Mouse (Mus musculus): ENCODE results near the gene Med28.
A peak's percentile ranks its signal among the peaks of the same experiment; 100 is the strongest.

Med28 gene

DNA sequence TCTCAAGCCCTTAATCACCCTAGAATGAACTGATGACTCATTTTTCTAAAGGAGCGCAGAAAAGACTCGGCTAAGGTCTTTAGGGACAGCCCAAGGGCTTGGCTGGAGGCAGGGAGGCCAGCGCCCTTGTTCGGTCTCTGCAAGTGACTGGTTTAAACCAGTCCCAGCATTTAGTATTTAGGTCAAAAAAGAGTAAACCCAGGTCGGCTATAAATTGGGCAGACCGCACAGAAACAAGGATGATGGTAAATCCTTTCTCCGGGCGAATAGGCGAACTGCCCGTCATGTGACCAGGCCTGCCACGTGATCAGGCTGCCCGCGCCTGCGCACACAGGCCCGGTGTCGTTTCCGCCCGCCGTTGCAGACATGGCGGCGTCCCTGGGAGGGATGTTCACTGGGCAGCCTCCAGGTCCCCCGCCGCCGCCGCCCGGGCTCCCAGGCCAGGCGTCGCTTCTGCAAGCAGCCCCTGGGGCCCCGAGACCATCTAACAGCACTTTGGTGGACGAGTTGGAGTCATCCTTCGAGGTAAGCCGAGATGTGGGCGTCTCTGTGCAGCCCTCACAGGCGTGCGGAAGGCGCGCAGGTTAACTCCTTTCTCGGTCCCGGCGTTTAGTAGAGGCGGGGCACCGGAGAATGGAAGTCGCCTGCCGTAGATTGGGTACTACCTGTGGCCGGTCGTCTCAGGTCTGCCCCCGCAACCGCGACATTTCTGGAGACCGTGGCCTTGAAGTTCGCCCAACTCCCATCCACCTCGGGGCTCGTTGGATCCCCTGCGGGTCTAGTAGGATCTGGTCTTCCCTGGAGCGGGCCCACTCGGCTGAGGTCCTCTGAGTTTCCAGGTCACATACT is at the start of gene Med28:
Med28 (plus strand) TSS at position 270 of the 849 bp plus-strand sequence.
- DNase-seq: peak; percentile 95 to 97

DNA sequence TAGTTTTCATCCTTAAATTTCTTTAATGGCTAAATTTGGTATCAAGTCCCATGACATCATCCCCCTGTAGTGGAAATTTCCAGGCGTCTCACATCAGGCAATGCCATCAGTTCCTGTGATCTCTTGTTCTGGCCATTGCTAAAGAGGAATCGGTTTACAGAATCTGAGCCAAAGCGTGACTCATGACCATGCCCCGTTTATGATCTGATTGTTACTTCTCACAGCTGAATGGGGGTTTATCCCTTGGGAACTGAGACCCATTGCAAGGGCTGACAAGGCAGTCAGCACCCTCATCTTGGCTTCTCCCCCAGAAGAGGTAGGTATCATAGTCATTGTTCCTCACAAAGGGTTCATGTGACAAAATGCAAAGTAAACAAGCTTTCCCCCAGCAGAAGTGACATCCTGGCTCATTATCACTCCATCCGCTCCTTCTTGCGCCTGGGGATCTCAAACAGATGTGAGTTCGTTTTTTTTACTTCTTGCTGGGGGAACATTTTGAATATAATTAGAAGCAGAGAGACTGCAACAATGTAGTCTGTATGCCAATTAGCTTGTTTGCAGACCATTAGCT is 47.1 kb upstream of the Med28 start:
- DNase-seq: no peak

DNA sequence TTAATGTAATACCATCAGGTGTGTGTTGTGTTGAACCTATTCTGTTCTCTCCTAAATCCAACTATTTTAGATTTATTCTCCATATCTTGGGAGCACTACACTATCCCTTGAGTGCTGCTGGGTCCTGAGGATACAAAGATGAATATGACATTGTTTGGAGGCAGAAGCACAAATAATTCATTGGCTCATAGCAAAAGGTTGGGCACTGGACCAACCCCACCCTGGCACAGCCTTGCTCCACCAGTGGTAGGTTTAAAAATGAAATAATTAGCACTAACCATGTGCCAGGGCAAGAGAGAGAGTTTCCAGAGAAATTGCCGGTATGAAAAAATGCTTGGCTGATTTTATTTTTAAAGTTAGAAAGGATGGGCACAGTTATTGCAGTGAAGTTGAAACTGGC is 46.5 kb upstream of the Med28 start:
- DNase-seq: no peak

DNA sequence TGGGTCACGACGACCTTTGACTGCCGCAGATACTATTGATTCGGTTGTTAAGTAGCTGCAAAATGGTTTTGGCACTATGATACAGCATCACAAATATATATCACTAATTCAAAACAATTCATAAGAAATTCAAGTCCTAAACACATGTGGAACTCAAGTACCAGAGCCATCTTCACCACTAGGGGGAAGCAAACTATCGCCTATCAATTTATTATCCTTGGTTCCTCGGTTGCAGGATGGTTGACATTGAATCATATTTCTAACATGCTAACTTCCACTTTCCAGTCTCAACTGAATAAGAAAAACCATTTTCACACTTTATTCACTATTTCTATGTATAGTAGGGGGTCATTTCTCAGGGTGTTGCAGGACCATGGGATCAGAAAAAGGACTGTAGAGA is 45.8 kb upstream of the Med28 start:
- peak in 1 of 2 experiments; percentile 61 for DNase-seq

DNA sequence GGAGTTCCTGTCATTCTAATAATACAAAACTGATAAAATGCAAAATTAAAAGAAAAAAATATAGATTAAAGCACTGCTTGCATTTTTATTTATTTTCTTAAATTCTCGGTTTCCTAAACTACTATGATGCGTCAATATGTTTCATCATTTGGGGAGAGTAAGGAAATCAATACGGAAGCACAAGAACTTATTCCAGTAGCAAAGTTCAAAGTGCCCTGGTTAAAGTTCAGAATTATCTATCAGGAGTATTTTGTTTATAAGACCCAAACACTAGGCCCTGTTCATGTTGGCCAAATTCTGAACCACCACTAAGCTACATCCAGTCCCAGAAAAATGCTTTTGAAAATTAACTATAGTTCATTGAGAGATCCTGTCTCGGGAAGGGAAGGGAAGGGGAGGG is 45.3 kb upstream of the Med28 start:
- DNase-seq: no peak

DNA sequence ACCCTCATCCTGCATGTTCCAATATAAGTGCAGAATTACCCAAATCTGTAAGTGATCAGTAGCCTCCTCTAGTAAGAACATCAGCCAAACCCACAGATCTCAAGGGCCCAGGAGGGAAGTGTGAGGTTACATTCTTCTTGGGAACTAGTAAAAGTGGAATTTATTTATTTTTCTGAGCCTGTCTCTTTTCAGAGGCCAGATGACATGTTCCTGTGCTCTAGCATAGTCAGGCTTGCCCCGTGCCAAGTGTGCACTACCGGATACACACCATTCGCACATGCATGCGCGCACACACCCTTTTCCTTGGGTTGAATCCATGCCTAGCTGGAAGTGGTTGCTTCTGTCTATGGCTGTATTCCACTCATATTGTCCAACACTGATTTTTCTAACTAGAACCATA is 44.3 kb upstream of the Med28 start:
- no peak for DNase-seq

DNA sequence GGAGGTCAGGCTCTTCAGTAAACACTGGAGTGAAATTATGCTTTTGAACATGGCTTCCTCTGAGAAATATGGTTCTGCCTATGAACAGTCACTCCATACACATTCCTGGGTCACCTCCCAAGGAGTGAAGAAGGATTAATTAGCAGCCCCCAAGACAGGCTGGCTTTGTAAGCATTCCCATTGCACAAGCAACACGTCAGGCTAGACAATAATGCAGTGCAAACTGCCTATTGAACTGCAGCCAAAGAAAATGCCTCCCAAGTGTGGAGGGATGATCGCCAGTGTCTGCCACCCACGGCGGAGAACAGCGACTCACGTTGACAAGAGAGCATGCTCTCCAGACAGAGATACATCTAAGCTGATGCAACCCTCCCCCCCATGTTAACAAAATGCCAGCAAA is 43.7 kb upstream of the Med28 start:
- DNase-seq: peak in 1 of 2 experiments; percentile 19

DNA sequence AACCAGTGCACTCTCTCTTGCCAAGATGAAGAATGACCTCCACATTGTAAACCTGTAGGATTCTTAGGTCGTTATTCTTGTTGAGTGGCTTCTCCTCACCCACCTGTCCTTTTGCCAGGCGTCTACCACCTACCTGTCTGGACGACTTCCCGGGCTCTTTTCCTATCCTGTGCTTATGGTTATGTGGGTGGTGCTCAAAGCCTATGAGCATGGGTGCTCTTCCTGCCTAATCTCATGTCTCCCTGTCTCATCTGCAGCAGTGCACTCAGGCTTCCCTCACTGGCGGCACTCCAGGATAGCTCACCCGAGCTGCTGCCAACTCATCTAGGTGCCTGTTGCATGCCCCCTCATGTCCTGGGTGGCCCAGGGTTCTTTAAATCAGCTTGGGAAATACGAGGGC is 42.4 kb upstream of the Med28 start:
- DNase-seq: no peak

DNA sequence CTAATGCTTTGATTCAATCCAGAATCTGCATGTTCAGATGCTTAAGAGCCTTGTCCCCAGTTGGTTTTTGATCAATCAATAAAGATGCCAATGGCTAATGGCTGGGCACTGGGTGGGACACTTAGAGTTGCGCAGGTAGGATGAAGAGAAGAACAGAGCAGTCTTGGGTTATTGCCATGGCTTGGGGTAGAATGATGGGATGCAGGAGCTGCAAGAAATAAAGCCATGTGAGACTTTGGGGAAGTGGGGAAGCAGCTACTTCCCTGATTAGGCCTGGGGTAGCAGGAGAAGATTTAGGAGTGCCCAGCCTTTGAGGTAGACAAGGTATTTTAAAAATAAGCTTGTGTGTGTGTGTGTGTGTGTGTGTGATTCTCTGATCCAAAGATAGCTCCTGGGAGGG is 40.0 kb upstream of the Med28 start:
- DNase-seq: no peak

DNA sequence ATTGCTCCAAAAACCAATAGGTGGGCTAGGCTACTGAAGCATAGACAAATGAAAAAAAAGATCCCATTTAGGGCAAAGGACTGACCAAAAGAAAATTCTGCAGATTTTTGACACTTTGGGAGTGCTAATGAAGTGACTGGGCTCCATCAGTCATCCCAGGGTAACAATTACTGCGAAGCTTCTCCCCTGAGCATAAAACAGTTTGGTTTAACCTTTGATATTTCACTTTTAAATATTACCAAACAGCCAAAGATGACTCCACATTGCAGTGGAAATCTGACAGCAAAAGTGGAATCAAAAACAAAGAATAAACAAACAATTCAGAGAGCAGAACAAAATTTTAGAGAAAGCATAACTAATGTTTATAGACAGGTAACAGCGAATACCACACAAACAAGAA is 38.9 kb upstream of the Med28 start:
- no peak for DNase-seq

DNA sequence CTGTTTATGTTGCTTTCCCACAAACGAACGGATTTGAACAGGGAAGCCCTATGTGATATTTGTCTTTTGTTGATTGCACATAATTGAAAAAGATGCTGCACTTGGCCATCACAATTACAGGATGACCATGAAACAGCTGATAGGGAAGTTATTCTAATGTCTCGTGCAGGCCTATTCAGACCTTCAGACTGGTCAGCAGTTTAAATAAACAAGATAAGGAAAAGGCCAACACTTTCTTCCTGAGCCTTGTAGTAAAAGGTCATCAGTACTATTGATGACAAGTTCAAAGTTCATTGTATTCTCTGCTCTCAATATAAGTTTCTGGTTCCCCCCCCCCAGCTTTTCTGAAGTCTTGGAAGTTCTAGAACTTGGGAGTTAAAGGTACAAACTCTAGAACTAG is 37.4 kb upstream of the Med28 start:
- no peak for DNase-seq

DNA sequence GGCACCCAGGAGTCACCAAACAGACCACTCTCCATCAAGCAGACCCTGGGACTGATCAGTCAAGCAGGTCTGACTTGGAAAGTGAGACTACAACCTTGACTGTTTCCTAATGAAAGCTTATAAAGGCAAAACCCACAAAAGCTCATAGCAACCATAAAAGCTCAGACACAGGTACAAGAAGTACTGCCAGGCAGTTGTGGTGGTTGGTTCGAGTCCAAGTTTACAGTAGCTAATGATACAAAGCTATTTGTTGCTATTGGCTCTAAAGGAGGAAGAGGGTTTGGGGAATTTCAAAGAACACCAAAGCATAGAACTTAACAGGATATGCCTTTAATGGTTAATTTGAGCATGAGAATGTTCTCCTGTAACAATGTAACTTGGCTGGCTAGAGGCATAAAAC is 36.4 kb upstream of the Med28 start:
- DNase-seq: no peak

DNA sequence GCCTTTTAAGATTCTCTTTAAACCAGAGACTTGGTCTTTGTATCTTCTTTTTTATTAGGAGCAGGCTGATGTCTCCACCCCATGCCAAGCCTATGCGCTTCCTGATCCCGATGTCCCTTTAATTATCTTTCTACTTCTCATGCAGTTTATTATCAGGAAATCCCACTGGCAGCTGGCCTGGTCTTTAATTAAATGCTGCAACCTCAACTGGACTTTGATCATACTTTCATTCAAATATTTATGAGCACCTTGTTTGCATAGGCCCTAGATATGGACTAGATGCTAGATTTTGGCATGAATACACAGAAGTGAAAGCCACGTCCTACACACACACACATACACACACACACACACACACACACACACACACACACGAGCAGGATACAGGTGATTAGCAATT is 28.3 kb upstream of the Med28 start:
- DNase-seq: no peak

DNA sequence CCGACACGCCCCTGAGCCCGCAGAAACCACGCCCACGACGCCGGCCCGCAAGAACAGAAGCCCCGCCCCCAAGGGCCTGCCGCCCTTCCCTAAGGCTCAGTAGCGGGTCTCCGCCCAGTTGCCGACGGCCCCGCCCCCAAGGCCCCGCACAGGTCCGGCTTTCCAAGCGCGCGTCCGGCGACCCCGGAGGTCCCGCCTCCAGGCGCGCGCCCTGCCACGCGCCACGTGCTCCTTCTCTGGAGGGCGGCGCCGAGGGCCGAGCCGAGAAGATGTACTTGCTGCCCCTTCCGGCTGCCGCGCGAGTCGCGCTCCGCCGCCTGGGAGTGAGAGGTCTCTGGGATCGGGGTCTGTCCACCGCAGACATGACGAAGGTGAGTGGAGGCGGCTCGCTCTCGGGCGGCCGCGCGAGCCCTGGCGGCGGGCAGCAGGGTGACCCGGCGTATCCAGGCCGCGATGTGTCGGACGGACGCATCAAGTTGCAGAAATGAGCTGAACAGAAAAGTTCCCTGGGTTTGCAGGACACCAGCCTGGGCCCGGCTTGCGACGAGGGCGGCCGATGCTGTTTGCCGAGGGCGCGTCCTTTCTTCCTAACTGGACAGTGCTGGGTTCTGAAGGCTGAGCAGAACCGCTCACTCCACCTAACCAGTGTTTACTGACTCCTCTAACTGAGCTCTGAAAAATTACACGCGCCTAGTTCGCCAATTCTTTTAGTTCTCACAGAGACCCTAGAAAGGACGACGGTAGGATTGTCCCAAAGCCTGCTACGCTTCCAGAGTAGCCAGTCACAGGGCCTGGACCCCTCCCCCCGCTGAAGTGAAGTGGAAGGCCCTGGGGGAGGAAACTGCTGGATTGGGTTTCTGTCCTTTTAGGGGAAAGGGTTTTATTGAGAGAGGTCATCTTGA is 26.6 kb upstream of the Med28 start, which contains the start of gene Lap3:
Lap3 (plus strand) TSS at position 184 of the 902 bp plus-strand sequence.
- DNase-seq: peak; percentile 97 to 99

DNA sequence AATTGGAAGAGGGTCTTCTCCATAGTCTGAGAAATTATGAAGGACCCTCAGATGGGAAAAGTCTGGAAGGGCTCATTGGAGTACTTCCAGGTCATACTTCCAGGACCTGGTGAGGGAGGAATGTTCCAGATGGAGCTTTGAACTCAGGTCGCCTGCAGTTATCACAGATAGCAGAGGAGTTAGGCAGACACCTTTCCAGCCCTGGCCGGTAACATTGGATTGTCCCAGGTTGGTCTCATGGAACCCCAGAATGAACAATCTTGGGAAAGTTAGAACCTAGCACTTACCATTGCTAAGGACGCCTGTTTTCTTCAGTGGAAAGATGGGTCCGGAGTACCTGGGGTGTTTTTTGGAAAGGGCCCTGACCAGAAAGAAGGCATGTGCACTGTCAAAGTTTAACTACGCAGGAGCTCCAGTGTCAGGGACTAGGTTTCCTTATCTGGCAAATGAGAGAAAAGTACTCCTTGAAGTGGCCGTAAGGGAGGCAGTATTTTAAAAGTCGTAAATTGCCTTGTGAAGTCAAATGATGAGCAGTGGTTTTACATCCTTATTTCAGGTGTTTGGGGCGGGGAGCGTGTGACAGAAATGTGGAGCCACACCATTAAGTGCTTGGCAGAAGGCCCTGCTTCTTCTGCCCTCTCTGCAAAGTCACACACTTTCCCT is 25.8 kb upstream of the Med28 start:
- no peak for DNase-seq

DNA sequence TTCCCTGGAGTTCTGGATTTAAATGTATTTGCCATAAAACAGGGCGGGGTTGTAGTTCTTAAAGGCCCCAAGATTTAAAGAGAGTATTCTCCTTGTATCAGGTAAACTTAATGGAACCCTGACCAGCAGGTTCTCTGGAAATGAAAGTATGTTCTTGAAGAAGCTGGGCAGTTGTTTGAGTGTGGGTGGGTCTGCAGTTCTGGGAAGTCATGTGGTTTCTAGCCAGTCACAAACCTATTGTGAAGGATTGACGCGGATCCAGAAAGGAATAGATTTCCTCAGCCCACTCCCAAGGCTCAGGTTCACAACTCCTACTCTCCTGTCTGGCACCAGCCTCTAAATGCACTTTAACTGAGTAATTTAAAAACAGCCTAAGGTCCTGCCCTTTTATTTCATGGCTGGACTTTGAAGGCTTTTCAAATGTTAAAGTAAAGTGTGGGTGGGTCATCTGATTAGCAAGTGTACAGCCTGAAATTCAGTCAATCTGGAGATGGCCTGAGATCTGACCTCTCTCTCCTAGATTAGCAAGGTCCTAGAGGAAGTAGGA is 24.5 kb upstream of the Med28 start:
- DNase-seq: no peak

DNA sequence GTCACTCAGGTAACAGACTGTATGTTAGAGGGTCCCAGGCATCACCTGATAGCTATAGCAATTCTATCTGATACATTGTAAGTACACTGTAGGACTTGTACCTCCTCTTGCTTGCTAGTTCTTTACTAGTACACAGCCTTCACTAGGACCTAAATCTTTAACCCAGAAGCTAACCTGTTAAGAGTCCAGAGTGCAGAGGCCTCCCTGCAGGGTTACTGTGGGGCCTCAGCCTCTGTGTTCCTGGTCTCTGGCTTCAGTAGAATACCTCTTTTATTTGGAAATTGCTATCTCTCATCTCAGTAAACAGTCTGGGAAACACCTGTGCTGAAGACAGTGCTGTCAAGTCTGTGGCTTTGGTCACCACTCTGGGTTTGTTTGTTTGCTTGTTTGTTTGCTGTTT is 24.0 kb upstream of the Med28 start:
- DNase-seq: no peak

DNA sequence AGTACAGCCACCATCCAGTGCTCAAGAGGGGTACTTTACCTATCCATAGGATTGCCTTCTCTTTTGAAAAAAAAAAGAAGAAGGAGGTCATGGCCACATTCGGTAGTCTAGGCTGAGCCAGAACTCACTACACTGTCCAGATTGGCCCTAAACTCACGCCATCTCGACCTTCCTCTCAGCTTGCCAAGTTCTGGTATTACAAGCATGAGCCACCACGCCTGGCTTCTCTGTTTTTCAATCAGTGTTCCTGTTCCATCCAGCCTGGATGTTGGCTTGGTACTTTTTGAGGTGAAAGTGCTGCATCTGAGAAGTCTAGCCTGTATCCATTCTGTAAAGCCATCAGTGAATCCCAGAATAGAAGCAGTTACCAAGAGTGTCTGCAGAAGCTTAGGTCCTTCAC is 23.6 kb upstream of the Med28 start:
- no peak for DNase-seq

DNA sequence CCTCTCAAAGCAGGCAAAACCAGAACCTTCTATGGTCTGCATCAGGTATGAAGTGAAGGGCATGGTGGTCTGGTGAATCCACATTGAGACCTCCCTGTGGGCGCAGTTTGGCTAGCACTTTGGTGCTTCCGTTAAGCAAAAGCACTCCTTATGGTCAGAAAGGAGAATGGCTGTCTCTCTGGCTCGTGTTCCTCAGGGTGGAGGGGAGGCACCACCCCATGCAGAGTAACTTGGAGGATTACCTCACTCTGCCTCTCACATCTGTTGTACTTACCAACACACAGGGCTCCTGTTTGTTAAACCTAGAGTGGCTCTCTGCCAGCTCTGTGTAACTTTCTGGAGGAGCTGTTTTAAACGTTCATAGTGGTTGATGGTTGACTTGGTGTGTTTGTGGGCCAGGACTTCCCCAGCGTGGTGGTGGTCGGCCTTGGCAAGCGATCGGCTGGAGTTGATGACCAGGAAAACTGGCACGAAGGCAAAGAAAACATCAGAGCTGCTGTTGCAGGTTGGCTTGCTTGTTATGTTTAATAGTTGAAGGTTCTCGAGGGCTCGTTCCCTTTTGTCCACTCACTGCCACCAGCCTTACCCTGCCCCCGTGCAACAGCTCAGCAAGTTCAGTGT is 23.0 kb upstream of the Med28 start:
- DNase-seq: no peak

DNA sequence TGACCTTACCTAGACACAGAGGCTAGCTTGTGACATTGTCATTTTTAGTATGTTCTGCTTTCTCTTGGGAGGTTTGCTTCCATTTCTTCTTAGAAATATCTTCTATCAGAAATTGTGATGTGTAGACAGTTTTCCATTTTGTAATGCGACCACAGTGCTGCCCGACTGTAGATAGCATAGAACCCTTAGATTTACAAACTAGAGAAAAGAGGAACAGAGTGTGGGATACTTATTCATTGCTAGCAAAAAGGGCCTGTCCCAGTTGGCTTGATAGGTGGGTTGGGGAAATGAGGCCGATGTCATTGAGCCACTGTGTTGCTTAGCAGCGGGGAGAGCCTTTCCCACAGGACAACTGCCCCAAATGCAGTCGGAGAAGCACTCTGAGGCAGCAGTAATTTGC is 22.5 kb upstream of the Med28 start:
- DNase-seq: no peak

DNA sequence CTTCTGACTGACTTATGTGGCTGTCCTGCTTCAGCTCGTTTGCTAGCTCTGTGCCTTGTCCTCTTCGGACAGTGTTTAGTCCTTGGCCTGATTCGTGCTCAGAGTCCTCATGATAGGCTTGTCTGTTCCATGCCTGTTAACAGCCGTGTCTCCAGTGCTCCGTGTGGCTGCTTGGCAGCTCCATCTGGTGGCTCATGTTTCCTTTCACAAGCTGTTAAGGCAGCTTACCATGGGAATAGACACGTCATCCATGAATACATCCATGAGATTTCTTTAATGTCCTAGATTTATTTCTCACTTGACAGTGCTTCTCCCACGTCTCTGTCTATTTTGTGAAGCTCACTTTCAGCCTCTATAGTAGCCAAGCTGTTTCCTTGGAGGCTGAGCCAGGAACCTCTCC is 10.0 kb upstream of the Med28 start:
- DNase-seq: no peak

DNA sequence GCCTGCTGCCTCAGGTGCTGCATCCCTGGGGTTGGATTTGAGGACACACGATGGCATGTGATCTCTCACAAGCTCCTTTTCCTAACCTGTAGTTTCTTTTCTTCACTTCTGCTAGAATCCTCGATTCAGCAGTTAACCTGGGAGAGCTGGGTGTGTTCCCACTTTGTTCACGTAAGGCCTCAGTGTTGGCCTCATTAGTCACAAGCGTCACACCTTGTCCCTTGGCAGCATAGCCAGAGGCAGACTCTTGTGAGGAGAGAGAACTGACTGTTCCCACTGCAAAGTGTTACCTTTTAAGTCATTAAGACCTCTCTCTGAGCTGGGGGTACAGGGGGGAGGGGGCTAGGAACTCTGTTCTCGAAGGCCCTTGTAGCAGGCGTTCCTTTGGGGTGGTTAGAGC is 7.1 kb upstream of the Med28 start:
- DNase-seq: no peak
